Mouse (Mus musculus): ENCODE data around the gene Gm21885.

Gm21885 gene

GRCm38 (mm10) chr11:94320969-94321930, 39.6 kb downstream of the Gm21885 start:
- DNase-seq (ENCODE audit: low spot score), result no peak

- DNase-seq (ENCODE audit: low spot score), result peak; percentile 94
These were observed 40.3 kb downstream of the Gm21885 start, which contains the start of gene Luc7l3 for GRCm38 (mm10) chr11:94321931-94322400. Luc7l3 (minus strand) TSS chr11:94321988.

- no peak for DNase-seq (ENCODE audit: low spot score)
These were observed 41.0 kb downstream of the Gm21885 start for GRCm38 (mm10) chr11:94322636-94323035.

DNA sequence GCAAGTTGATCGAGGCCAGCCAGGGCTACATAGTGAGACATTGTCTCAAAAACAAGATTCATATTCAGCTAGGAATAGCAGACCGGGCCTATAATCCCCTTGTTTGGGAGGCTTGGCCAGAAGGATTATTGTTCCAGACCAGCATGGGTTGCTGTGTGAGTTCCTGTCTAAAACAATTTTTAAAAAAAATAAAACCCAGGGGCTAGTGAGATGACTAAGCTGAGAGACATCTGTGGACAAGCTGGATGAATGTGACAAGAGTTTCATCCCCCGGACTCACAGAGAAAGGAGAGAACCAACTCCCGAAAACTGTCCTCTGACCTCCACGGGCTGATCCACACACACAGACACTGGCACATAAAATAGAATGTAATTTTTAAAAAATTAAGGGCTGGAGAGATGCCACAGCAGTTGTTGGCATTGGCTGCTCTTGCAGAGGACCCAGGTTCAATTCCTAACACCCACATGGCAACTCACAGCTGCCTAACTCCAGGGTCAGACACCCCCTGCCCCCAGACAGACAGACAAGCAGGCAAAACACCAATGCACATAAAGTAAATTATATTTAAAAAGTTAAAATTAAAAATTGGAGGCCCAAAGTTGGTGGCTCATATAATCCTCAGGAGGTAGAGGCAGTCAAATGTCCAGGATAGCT, 41.7 kb downstream of the Gm21885 start:
- DNase-seq (ENCODE audit: low spot score), result no peak

- DNase-seq (ENCODE audit: low spot score), result no peak
These were observed 42.9 kb downstream of the Gm21885 start for GRCm38 (mm10) chr11:94324618-94325017.

- DNase-seq (ENCODE audit: low spot score), result no peak
These were observed 45.3 kb downstream of the Gm21885 start for GRCm38 (mm10) chr11:94326961-94327411.

DNA sequence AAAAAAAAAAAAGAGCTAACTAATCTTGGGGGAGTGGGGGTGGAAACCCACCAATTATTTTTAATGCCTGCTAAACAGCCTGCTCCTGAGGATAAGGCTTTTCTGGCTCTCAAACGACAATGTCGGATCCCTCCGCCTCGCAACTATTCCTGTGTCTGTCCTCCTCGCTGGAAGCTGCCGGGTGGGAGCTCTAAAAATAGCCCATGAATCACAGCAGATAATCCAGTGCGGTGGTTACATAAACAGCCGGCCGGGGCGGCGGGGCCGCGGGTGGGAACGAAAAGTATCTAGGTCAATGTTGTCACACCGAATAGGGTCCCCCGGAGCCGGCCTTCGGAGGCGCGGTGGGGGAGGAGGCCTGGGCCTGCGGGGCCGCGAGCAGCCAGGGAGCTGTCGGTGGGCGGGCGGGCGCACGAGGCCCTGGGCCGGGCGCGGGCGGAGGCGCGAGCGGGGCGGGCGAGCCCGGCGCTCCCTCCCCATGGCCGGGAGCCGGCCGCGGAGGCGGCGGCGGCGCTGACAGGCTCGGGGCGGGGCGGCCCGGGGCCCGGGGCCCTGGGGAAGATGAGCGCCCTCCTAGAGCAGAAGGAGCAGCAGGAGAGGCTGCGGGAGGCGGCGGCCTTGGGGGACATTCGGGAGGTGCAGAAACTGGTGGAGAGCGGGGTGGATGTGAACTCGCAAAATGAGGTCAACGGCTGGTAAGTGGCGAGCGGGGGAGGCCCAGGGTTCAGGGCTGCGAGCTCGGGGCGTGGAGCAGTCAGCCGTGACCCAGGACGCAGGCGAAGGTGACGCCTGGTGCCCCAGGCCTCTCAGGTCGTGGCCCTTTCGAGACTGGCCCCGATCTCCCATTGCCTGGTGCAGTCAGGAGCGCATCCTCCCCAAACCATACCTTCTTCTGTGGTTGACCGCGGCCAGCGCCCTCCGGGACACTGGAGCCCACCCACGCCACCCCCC, 46.3 kb downstream of the Gm21885 start, which contains the start of gene Ankrd40:
Gene Ankrd40, plus strand, starts transcription at position 309 of the 951 bp plus-strand sequence.
- peak; percentile 98 for DNase-seq (ENCODE audit: low spot score)

DNA sequence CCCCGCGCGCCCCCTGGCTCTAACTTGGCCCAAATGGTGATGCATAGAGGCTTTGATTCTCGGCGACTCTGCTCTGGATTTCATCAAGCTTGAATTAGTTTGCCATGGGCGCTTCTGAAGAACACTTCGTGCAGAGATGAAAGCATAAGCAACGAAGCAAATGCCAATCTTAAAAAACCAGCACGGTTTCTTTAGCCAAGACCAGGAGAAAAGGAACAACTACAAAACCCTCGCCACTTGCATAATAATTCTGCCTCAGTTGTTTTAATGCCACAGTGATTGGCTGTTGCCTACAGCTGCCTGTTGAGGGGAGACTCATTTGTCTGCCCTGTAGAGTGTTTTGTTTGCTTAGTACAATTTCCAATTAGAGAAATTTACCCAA, 47.0 kb downstream of the Gm21885 start:
- DNase-seq (ENCODE audit: low spot score), result no peak

GRCm38 (mm10) chr11:94329270-94329891, 47.7 kb downstream of the Gm21885 start:
- peak; percentile 75 for DNase-seq (ENCODE audit: low spot score)

- DNase-seq (ENCODE audit: low spot score), result no peak
These were observed 48.5 kb downstream of the Gm21885 start for GRCm38 (mm10) chr11:94330211-94330610.

DNA sequence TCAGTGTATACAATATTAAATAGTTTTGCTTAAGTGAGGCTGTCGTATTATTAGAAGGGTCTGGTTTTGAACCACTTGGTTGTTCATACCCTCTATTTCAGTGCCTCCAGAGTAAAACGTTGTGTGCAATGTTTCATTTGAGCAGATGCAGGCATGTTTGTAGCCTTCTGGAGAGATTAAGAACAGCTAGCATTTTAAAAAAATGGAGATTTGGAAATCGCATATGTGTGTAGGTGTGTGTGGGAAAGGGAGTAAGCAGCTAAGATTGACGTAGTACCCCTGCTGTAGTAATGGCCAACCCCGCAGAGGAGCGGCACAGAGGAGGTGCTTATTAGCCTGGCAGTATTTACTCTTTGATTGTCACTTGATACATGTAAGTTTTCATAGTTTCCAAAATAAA, 51.1 kb downstream of the Gm21885 start:
- peak; percentile 47 for DNase-seq (ENCODE audit: low spot score)

DNA sequence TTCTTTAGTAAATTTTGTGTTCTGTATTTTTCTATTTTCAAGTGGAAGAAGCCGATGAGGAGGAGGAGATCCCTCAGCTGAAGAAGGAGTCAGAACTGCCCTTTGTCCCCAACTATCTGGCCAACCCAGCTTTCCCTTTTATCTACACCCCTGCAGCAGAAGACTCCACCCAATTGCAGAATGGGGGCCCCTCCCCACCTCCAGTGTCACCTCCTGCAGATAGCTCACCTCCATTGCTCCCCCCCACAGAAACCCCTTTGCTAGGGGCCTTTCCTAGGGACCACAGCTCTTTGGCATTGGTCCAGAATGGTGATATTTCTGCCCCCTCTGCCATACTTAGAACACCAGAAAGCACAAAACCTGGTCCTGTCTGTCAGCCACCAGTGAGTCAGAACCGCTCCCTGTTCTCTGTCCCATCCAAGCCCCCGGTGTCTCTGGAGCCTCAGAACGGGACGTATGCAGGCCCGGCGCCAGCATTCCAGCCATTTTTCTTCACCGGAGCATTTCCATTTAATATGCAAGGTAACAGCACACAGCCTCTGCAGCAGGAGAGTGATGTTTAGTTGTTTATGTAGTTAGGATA, 52.8 kb downstream of the Gm21885 start:
- DNase-seq (ENCODE audit: low spot score), result no peak

Measured in layer of hippocampus, adult 11-12 months (tissue).